Mouse (Mus musculus) MEL (cell line): Measurements from ENCODE around the gene Rbfox2. TPM values are rescaled to one million over a fixed set of nuclear protein-coding genes. Genes with fewer than 3 reads are reported as not detected.

ENCODE experiments used
- DNase-seq: peaks from one replicate; pipeline ENCODE4 v3.0.0; 2011; ENCODE audit warnings: low read depth, low spot score
- H3K27ac ChIP-seq: 2 replicates; pipeline ENCODE4 v1.5.1; 2012; ENCODE audit warnings: low read depth, mild to moderate bottlenecking, control low read depth, low read length, moderate library complexity; ENCODE audit not compliant: control insufficient read depth
- H3K27me3 ChIP-seq, 2 experiments: fragments of 150-350 bp in 1 of 2; sonication (generic) in 1 of 2; 2 replicates each; pipeline ENCODE4 v1.6.1; 2012; ENCODE audit warnings: low read length in 2 of 2, mild to moderate bottlenecking in 2 of 2, improper control_type of control experiment in 1 of 2, moderate library complexity in 1 of 2; ENCODE audit not compliant: insufficient read depth in 2 of 2, control insufficient read depth in 1 of 2
- H3K36me3 ChIP-seq, 2 experiments: 2 replicates each; pipeline ENCODE4 v1.6.1; 2012 to 2014; ENCODE audit warnings: low read length in 2 of 2, improper control_type of control experiment in 1 of 2, inconsistent platforms in 1 of 2, mild to moderate bottlenecking in 1 of 2; ENCODE audit not compliant: insufficient read depth in 2 of 2, control insufficient read depth in 1 of 2
- H3K4me1 ChIP-seq, 2 experiments: fragments of 150-350 bp in 1 of 2; sonication (generic) in 1 of 2; 2 replicates each; pipeline ENCODE4 v1.6.1; 2012; ENCODE audit warnings: low read length in 2 of 2, improper control_type of control experiment in 1 of 2, mild to moderate bottlenecking in 1 of 2; ENCODE audit not compliant: insufficient read depth in 2 of 2, control insufficient read depth in 1 of 2
- H3K4me3 ChIP-seq, 2 experiments: fragments of 150-350 bp in 1 of 2; sonication (generic) in 1 of 2; 2 replicates each; pipeline ENCODE4 v1.5.1; 2012; ENCODE audit warnings: low read depth in 2 of 2, low read length in 2 of 2, mild to moderate bottlenecking in 2 of 2, moderate library complexity in 2 of 2, control low read depth in 1 of 2, improper control_type of control experiment in 1 of 2; ENCODE audit not compliant: control insufficient read depth in 1 of 2, insufficient read depth in 1 of 2
- H3K79me2 ChIP-seq: 2 replicates; pipeline ENCODE4 v1.6.1; 2012; ENCODE audit warnings: mild to moderate bottlenecking, low read length, moderate library complexity; ENCODE audit not compliant: control insufficient read depth, poor library complexity, insufficient read depth
- H3K9ac ChIP-seq: 2 replicates; pipeline ENCODE4 v1.6.1; 2012; ENCODE audit warnings: low read depth, mild to moderate bottlenecking, control low read depth, low read length, moderate library complexity; ENCODE audit not compliant: control insufficient read depth, poor library complexity, severe bottlenecking
- H3K9me3 ChIP-seq: fragments of 150-350 bp; sonication (generic); replicated peaks from 2 replicates; pipeline ENCODE4 v1.6.1; 2012; ENCODE audit warnings: mild to moderate bottlenecking, low read length, improper control_type of control experiment, moderate library complexity; ENCODE audit not compliant: insufficient read depth
- CTCF ChIP-seq, 3 experiments: IDR thresholded peaks in 2 of 3; conservative IDR thresholded peaks in 1 of 3; 2 replicates each; pipeline ENCODE4 v1.5.1; 2011 to 2012; ENCODE audit warnings: low read length in 3 of 3, low read depth in 2 of 3, mild to moderate bottlenecking in 2 of 3, improper control_type of control experiment in 1 of 3, inconsistent platforms in 1 of 3, mixed read lengths in 1 of 3, moderate library complexity in 1 of 3; ENCODE audit not compliant: control insufficient read depth in 1 of 3, insufficient read depth in 1 of 3, poor library complexity in 1 of 3, severe bottlenecking in 1 of 3
- E2F4 ChIP-seq: IDR thresholded peaks from 2 replicates; pipeline ENCODE4 v1.6.1; 2011; ENCODE audit warnings: low read depth, low read length, improper control_type of control experiment, borderline replicate concordance
- ELF1 ChIP-seq: IDR thresholded peaks from 2 replicates; pipeline ENCODE4 v1.6.1; 2014; ENCODE audit warnings: low read depth, mild to moderate bottlenecking, inconsistent platforms, low read length, improper control_type of control experiment, moderate library complexity
- EP300 ChIP-seq, 2 experiments: IDR thresholded peaks; 2 replicates each; pipeline ENCODE4 v1.6.1; 2011; ENCODE audit warnings: improper control_type of control experiment in 2 of 2, low read length in 2 of 2, low read depth in 1 of 2, mild to moderate bottlenecking in 1 of 2
- MAFK ChIP-seq: IDR thresholded peaks from 2 replicates; pipeline ENCODE4 v1.6.1; 2011; ENCODE audit warnings: low read depth, mild to moderate bottlenecking, low read length, improper control_type of control experiment, borderline replicate concordance
- MEF2A ChIP-seq: IDR thresholded peaks from 2 replicates; pipeline ENCODE4 v1.6.1; 2014; ENCODE audit warnings: low read depth, mild to moderate bottlenecking, inconsistent platforms, low read length, improper control_type of control experiment; ENCODE audit not compliant: poor library complexity, insufficient replicate concordance, severe bottlenecking; ENCODE audit errors: extremely low read depth
- MYB ChIP-seq: IDR thresholded peaks from 2 replicates; pipeline ENCODE4 v1.6.1; 2011; ENCODE audit warnings: mild to moderate bottlenecking, low read depth, low read length, improper control_type of control experiment
- MYC ChIP-seq: IDR thresholded peaks from 2 replicates; pipeline ENCODE4 v1.6.1; 2011; ENCODE audit warnings: low read depth, mild to moderate bottlenecking, low read length, improper control_type of control experiment, moderate library complexity
- NELFE ChIP-seq: IDR thresholded peaks from 2 replicates; pipeline ENCODE4 v1.6.1; 2011; ENCODE audit warnings: low read depth, low read length, improper control_type of control experiment
- POLR2A ChIP-seq, 2 experiments: IDR thresholded peaks; 2 replicates each; pipeline ENCODE4 v1.6.1; 2011 to 2012; ENCODE audit warnings: low read length in 2 of 2, mild to moderate bottlenecking in 2 of 2, control low read depth in 1 of 2, improper control_type of control experiment in 1 of 2, low read depth in 1 of 2, moderate library complexity in 1 of 2; ENCODE audit not compliant: control insufficient read depth in 1 of 2, insufficient read depth in 1 of 2, poor library complexity in 1 of 2
- POLR2AphosphoS2 ChIP-seq: IDR thresholded peaks from 2 replicates; pipeline ENCODE4 v1.6.1; 2011; ENCODE audit warnings: low read length, improper control_type of control experiment
- POLR2AphosphoS5 ChIP-seq: IDR thresholded peaks from 2 replicates; pipeline ENCODE4 v1.6.1; 2012; ENCODE audit warnings: low read depth, borderline replicate concordance, mild to moderate bottlenecking, inconsistent platforms, low read length, moderate library complexity, mixed read lengths
- RAD21 ChIP-seq: IDR thresholded peaks from 2 replicates; pipeline ENCODE4 v1.6.1; 2011; ENCODE audit warnings: mild to moderate bottlenecking, low read depth, low read length, improper control_type of control experiment
- TAL1 ChIP-seq: IDR thresholded peaks from 2 replicates; pipeline ENCODE4 v1.6.1; 2012; ENCODE audit warnings: mild to moderate bottlenecking, inconsistent platforms, low read length, moderate library complexity, mixed read lengths
- TCF12 ChIP-seq: IDR thresholded peaks from 2 replicates; pipeline ENCODE4 v1.6.1; 2014; ENCODE audit warnings: low read depth, mild to moderate bottlenecking, inconsistent platforms, low read length, improper control_type of control experiment, moderate library complexity
- USF1 ChIP-seq: IDR thresholded peaks from 2 replicates; pipeline ENCODE4 v1.6.1; 2014; ENCODE audit warnings: low read depth, mild to moderate bottlenecking, inconsistent platforms, low read length, improper control_type of control experiment, moderate library complexity
- ZNF384 ChIP-seq: IDR thresholded peaks from 2 replicates; pipeline ENCODE4 v1.6.1; 2012; ENCODE audit warnings: low read depth, mild to moderate bottlenecking, inconsistent platforms, low read length, improper control_type of control experiment
- polyA plus RNA-seq, 2 experiments: library from polyadenylated mRNA; stranded (reverse) in 1 of 2; unstranded in 1 of 2; fragments of >175 nt in 1 of 2; fragments of >200 nt in 1 of 2; gene quantifications; 2 replicates each; pipeline versions ENCODE4 v1.2.1 to v1.2.4; 2012; ENCODE audit warnings: low replicate concordance in 2 of 2, low read depth in 1 of 2; ENCODE audit not compliant: insufficient read length in 2 of 2, insufficient read depth in 1 of 2, missing spikeins in 1 of 2
- total RNA-seq: library from RNA; depleted of rRNA; stranded (reverse); fragments of 300-350 nt; gene quantifications from 2 replicates; pipeline ENCODE4 v1.2.3, GENCODE M21; 2012

Rbfox2 gene
- total and polyA plus RNA-seq, 3 experiments = 3.4 to 6.0 TPM; not detected in 1

GRCm38 (mm10) chr15:77292381-77292780 is 14.4 kb downstream of the Rbfox2 start:
- Histone ChIP-seq H3K27ac (no peak overlapping the region), H3K9ac (no peak overlapping the region)
- DNase-seq = no peak
- TF ChIP-seq POLR2AphosphoS2 (no peak), RAD21 (no peak), EP300 (IDR thresholded peaks at IDR 0.05; ENCODE audit: low read depth in 1 of 2, low read length in 2 of 2) (no peak), MEF2A (no peak), USF1 (no peak), POLR2AphosphoS5 (no peak), ZNF384 (no peak), NELFE (no peak), ELF1 (no peak), TCF12 (no peak), MYC (no peak), MAFK (no peak), POLR2A (IDR thresholded peaks at IDR 0.05; ENCODE audit: control insufficient read depth in 1 of 2, insufficient read depth in 1 of 2, low read depth in 1 of 2, low read length in 2 of 2, poor library complexity in 1 of 2) (no peak), TAL1 (no peak)
- TF ChIP-seq, all 39 proteins: peak for 0
- H3K9me3 ChIP-seq = no peaks in the 10 kb centered on the region
- no peaks in the 10 kb centered on the region for H3K27me3 ChIP-seq
- H3K4me3 ChIP-seq = no peak overlapping the region
- no peaks in the 10 kb centered on the region for H3K4me1 ChIP-seq
- H3K36me3 ChIP-seq = no peaks in the 10 kb centered on the region
- H3K79me2 ChIP-seq = no peaks in the 10 kb centered on the region

GRCm38 (mm10) chr15:77291471-77291870 is 15.3 kb downstream of the Rbfox2 start:
- Histone ChIP-seq H3K9me3 (no peaks in the 10 kb centered on the region), H3K27me3 (no peaks in the 10 kb centered on the region), H3K36me3 (no peaks in the 10 kb centered on the region), H3K4me3 (no peak overlapping the region), H3K4me1 (no peaks in the 10 kb centered on the region), H3K9ac (no peak overlapping the region), H3K27ac (no peak overlapping the region), H3K79me2 (no peaks in the 10 kb centered on the region)
- TF ChIP-seq MYB = no peak
- DNase-seq = no peak

- Histone ChIP-seq H3K4me1 (no peaks in the 10 kb centered on the region), H3K27me3 (no peaks in the 10 kb centered on the region)
These were observed 16.5 kb downstream of the Rbfox2 start for GRCm38 (mm10) chr15:77290352-77290751.

More at GRCm38 (mm10) chr15:77290352-77290751, 16.5 kb downstream of the Rbfox2 start:
- H3K4me3 ChIP-seq = no peak overlapping the region
- TF ChIP-seq CTCF (IDR thresholded peaks at IDR 0.05 in 2 of 3, conservative IDR thresholded peaks at IDR 0.05 in 1 of 3; ENCODE audit: control insufficient read depth in 1 of 3, insufficient read depth in 1 of 3, low read depth in 2 of 3, low read length in 3 of 3, poor library complexity in 1 of 3, severe bottlenecking in 1 of 3) (peak in 1 of 3 experiments; percentile 37; a peak in 2 of 6 replicates), E2F4 (no peak)
- H3K79me2 ChIP-seq = no peaks in the 10 kb centered on the region
- H3K9me3 ChIP-seq = no peaks in the 10 kb centered on the region
- DNase-seq = no peak
- no peak overlapping the region for H3K9ac ChIP-seq
- no peak overlapping the region for H3K27ac ChIP-seq
- no peaks in the 10 kb centered on the region for H3K36me3 ChIP-seq
